Mouse (Mus musculus) gastrocnemius, postnatal 25 days (tissue): ENCODE measurements around the gene Nfkb1. TPM values are rescaled to one million over a fixed set of nuclear protein-coding genes. Genes with fewer than 3 reads are reported as not detected.

Experiments used
- DNase-seq: peaks from one replicate; pipeline ENCODE4 v3.0.0; 2022
- total RNA-seq, 2 experiments: library from RNA; stranded (reverse); gene quantifications; 1 replicate in 1 of 2; 2 replicates in 1 of 2; pipeline ENCODE4 v1.2.3; 2021

The Nfkb1 gene
- total RNA-seq, 2 experiments from 2014 or later: 18.2 to 18.8 TPM

GRCm38 (mm10) chr3:135586060-135586459 is 105.3 kb downstream of the Nfkb1 start:
- no peak for DNase-seq

DNA sequence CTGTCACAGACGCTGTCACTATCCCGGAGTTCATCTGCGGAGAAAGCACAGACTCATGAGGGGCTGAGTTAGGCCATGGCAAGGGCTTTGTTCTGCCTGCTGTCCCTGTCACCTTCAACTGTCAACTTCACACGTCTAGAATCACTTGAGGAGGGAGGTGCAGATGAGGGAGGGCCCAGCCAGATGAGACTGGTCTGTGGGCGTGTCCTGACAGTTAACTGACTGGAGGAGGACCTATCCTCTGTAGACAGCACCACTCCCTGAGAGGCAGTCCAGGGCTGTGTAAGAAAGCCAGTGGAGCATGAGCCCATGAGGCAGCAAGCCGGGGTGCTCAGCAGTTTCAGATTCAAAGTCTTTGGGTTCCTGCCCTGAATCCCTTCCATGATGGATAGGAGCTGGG is 105.9 kb downstream of the Nfkb1 start:
- no peak for DNase-seq

GRCm38 (mm10) chr3:135582246-135582645 is 109.1 kb downstream of the Nfkb1 start:
- peak; percentile 41 for DNase-seq

- no peak for DNase-seq
Measured at GRCm38 (mm10) chr3:135581606-135582117, 109.7 kb downstream of the Nfkb1 start.

DNA sequence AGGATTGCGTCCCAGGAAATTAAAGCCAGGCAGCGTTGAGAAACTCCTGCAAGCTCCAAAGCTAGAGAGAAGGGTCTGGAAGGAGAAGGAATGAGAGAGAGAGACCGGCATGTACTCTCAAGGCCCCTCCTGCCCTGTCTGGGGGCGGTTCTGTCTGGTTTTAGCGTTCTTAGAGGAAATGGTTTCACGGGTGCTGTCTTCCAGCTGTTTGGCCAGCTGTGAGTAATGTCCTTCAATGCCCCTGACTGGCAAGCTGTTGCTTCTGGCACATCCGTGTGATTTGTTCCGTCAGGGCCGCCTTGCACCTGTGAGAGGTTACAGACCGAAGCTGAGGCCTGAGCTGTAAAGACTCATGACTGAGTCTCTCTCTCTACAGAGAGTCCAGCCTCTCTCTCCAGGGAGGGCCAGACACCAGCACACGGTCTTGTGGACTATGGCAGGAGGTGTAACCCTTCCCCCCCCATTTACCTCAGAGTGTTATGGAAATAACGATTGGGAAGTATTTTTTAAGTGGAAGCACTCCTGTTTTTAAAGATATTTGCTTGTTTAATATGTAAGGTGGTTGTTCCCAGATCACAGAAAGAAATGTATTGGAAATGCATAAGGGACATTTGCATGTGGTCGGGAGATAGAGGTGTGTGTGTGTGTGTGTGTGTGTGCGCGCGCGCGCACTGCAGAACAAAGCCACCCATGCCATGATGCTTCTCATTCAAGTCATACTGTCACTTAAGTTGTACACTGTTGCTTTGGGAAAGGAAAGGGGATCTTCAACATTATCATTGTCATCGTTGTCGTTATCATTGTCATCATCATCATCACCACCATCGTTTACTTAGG is 110.7 kb downstream of the Nfkb1 start:
- DNase-seq: peak; percentile 57

- peak; percentile 32 for DNase-seq
Measured at GRCm38 (mm10) chr3:135579179-135579578, 112.2 kb downstream of the Nfkb1 start.

DNA sequence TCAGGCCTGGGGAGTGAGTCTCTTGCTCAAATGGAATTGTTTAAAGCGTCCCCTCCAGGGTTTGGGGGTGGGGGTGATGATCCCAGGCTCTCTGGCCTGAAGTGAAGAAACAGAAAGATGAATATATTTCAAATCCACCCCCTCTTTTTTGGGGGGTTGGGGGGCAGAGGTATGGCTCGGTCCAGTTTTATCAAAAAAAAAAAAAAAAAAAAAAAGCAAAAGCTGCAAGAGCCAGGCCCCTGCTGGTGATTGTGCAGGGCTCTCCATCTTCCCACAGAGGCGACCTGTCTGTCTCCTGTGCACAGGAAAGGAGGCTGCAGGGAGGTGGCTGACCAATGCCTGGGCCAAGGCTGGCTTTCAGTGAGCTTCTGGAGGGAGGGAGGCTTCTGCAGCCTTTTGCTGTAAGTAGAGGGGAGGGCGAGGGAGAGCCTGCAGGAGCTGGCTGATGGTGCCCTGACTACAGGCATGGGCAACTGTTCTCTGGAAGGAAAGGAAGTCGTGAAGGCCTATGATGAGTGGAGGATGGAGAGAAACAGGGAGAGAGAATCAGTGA is 112.7 kb downstream of the Nfkb1 start:
- DNase-seq: no peak

DNA sequence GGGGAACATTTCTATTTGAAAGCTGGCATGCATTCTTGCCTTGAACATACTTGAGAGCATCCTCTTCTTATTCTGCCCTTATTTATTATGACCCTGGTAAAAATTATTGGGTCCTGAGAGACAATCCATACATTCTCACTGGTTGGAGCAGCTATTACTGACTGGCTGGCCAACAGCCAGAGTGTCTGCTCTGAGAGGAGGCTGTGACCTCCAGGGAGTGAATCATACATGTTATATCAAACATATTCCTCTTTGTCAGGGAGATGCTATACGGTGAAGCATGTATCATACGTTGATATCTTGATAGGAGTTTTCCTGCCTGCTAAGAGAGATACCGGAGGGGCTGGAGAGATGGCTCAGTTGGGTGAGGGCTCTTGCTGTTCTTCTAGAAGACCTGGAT is 116.2 kb downstream of the Nfkb1 start:
- no peak for DNase-seq

GRCm38 (mm10) chr3:135573051-135573450 is 118.3 kb downstream of the Nfkb1 start:
- no peak for DNase-seq

- no peak for DNase-seq
Measured at GRCm38 (mm10) chr3:135571540-135571939, 119.8 kb downstream of the Nfkb1 start.

GRCm38 (mm10) chr3:135568633-135569032 is 122.7 kb downstream of the Nfkb1 start:
- no peak for DNase-seq

GRCm38 (mm10) chr3:135567888-135568287 is 123.5 kb downstream of the Nfkb1 start:
- DNase-seq: no peak

DNA sequence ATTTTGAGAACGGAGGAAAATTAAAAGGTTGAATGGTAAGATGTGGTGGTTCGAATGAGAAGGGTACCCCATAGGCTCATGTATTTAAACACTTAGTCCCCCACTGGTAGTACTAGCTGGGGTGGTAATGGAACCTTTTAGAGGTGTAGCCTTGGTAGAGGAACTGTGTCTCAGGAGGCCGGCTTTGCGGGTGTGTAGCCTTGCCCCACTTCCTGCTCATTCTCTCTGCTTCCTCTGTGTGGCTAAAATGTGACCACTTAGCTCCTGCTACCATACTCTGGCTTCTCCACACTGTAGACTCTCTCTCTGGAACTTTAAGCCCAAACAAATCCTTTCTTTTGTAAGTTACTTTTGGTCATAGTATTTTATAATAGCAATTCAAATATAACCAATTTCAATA is 126.0 kb downstream of the Nfkb1 start:
- DNase-seq: no peak

- DNase-seq: no peak
Measured at GRCm38 (mm10) chr3:135564706-135565105, 126.6 kb downstream of the Nfkb1 start.

- DNase-seq: no peak
Measured at GRCm38 (mm10) chr3:135563163-135563689, 128.1 kb downstream of the Nfkb1 start.

DNA sequence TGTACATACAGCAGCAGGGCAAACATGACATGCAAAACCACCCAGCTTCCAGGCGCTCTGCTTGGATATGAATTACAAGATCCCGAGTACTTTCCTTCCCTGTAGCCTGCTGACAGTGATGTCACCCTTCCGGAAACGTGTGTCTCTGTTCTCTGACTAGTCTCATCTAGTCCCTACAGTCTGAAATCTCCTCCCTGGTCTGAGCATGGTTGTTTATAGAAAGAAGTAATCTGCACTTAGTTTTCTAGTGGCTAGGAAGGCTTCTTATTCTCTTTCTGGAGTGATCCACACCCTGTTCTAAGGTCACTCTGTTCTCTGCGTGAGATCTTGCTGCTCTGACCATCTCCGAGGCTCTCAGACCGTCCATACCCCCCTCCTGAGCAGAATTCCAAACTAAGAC is 129.3 kb downstream of the Nfkb1 start:
- no peak for DNase-seq

- no peak for DNase-seq
Measured at GRCm38 (mm10) chr3:135556851-135557662, 134.3 kb downstream of the Nfkb1 start.

DNA sequence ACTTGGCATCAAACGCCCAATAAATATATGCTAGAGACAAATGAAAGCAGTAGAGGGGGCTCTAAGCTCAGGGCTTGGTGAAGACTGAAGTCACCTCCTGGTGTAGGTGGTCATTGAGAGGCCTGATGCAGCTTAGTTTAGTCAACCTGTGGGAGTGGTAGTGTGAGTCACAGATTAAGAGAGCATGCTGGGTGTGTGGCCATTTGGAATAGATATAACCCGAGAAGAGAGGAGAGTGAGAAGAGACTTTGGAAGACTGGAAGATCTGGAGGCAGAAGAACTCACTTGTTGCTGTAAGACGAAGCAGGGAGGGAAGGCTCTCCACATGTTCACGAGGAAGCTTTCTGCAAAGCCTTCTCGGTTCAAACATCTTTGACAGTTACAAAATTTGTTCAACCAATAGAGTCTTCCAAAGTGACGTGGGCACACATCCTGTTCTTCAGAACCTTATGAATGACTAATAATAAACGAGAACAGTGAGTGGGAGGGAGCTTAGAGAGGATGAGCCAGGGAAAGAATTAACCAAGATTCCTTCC is 135.2 kb downstream of the Nfkb1 start:
- no peak for DNase-seq

- DNase-seq: no peak
Measured at GRCm38 (mm10) chr3:135555192-135555591, 136.2 kb downstream of the Nfkb1 start.

DNA sequence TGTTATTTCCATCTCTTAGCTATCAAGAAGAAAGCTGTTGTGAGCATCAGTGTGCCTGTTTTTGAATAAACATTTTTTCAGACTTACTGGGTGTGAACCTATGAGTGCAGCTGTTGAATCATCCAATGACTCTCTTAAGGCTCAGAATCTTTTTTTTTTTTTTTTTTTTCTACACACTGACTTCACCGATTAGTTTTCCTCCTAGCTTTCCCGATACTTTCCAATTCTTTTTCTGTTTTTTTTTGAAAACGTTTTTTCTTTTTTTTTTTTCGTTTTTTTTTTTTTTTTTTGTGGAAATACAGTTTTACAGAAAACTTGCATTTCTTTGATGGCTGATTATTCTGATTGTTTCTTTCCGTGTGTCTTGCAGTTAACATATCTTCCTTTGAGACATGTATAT is 138.5 kb downstream of the Nfkb1 start:
- no peak for DNase-seq

DNA sequence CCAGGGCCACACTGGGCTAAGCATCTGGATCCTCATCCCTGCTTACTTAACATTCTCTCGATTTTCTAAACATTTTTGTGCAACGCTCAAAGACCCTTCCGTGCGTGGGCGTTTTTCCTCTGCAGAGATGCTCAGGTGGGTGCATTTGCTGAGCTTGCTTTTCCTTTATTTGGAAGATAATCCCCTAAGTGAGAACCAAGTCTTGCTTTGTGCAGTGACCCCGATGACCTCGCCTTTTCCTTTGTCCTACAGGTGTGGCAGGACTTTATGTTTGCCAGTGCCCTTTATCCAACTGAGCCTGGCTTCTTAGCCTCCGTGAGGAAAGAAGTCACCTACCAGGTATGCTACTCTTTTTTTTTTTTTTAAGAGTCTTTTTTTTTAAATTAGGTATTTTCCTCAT is 144.0 kb downstream of the Nfkb1 start:
- no peak for DNase-seq

- no peak for DNase-seq
Measured at GRCm38 (mm10) chr3:135546212-135546923, 145.0 kb downstream of the Nfkb1 start.
